Mouse (Mus musculus) lung, adult 2 months (tissue): ENCODE data around the gene Cmss1. TPM values are rescaled to one million over a fixed set of nuclear protein-coding genes. Genes with fewer than 3 reads are reported as not detected.

ENCODE experiments used
- DNase-seq: peaks from one replicate; pipeline ENCODE4 v3.0.0; 2022
- H3K4me1 ChIP-seq: fragments of 200-500 bp; 2 replicates; pipeline ENCODE4 v1.6.1; 2011; ENCODE audit warnings: low read length; ENCODE audit not compliant: control insufficient read depth, insufficient read depth
- H3K4me3 ChIP-seq: fragments of 200-500 bp; replicated peaks from 2 replicates; pipeline ENCODE3; 2011; ENCODE audit warnings: low read depth, mild to moderate bottlenecking, control low read depth, low read length; ENCODE audit errors: extremely low read depth
- CTCF ChIP-seq: fragments of 200-500 bp; IDR thresholded peaks from 2 replicates; pipeline ENCODE4 v1.5.1; 2011; ENCODE audit warnings: mild to moderate bottlenecking, low read length, control low read depth; ENCODE audit not compliant: insufficient read depth
- POLR2A ChIP-seq: fragments of 200-500 bp; IDR thresholded peaks from 2 replicates; pipeline ENCODE4 v1.6.1; 2011; ENCODE audit warnings: low read depth, mild to moderate bottlenecking, control low read depth, low read length, borderline replicate concordance; ENCODE audit errors: extremely low read depth
- WGBS: fragments of 180-500 bp; shearing (Covaris S2); methylation state at CpG from one replicate; pipeline ENCODE4 v1.1.7; 2018; 5-methylcytosine and 5-hydroxymethylcytosine counted together
- polyA plus RNA-seq: library from polyadenylated mRNA; depleted of rRNA; stranded (reverse); fragments of >200 nt; gene quantifications from 2 replicates; pipeline ENCODE4 v1.2.3, GENCODE M21; 2012

Cmss1 gene
- polyA plus RNA-seq, 1 experiment: 8.0 TPM

GRCm38 (mm10) chr16:57564807-57565206, 41.9 kb downstream of the Cmss1 start:
- no peak for TF ChIP-seq POLR2A

GRCm38 (mm10) chr16:57563453-57563852, 43.2 kb downstream of the Cmss1 start:
- no peak for DNase-seq
- Histone ChIP-seq H3K4me1 (peaks cover 12% of the 10 kb centered on the region), H3K4me3 (no peak overlapping the region)
- TF ChIP-seq POLR2A (no peak), CTCF (no peak)
- 22% methylated on average over 3 of the region's 3 CpGs for WGBS

More at GRCm38 (mm10) chr16:57564807-57565206, 41.9 kb downstream of the Cmss1 start:
- 62% methylated on average over 1 of the region's 1 CpGs for WGBS
- DNase-seq: no peak
- H3K4me3 ChIP-seq: no peak overlapping the region
- H3K4me1 ChIP-seq: peaks cover 19% of the 10 kb centered on the region

GRCm38 (mm10) chr16:57560185-57560584, 46.5 kb downstream of the Cmss1 start:
- Histone ChIP-seq H3K4me1 (peaks cover 11% of the 10 kb centered on the region), H3K4me3 (no peak overlapping the region)
- 83% methylated on average over 1 of the region's 1 CpGs for WGBS
- TF ChIP-seq POLR2A: no peak
- TF ChIP-seq CTCF: no peak
- DNase-seq: no peak

- 80% methylated on average over 3 of the region's 3 CpGs for WGBS
- TF ChIP-seq CTCF: no peak
- no peak for TF ChIP-seq POLR2A
- Histone ChIP-seq H3K4me1 (peaks cover 17% of the 10 kb centered on the region), H3K4me3 (no peak overlapping the region)
- DNase-seq: no peak
These were observed 48.4 kb downstream of the Cmss1 start for GRCm38 (mm10) chr16:57558258-57558657.

GRCm38 (mm10) chr16:57556244-57556643, 50.4 kb downstream of the Cmss1 start:
- Histone ChIP-seq H3K4me3 (no peak overlapping the region), H3K4me1 (peaks cover 24% of the 10 kb centered on the region)
- no peak for DNase-seq
- TF ChIP-seq CTCF (no peak), POLR2A (no peak)
- WGBS: 46% methylated on average over 2 of the region's 2 CpGs

GRCm38 (mm10) chr16:57555667-57556066, 51.0 kb downstream of the Cmss1 start:
- no peak for TF ChIP-seq POLR2A
- no peak for TF ChIP-seq CTCF
- no peak for DNase-seq
- Histone ChIP-seq H3K4me3 (no peak overlapping the region), H3K4me1 (peaks cover 27% of the 10 kb centered on the region)
- WGBS: 53% methylated on average over 4 of the region's 4 CpGs

- TF ChIP-seq CTCF (no peak), POLR2A (no peak)
- 76% methylated on average over 6 of the region's 6 CpGs for WGBS
- H3K4me1 ChIP-seq: peaks cover 28% of the 10 kb centered on the region
- DNase-seq: no peak
- H3K4me3 ChIP-seq: no peak overlapping the region
These were observed 51.7 kb downstream of the Cmss1 start for GRCm38 (mm10) chr16:57554886-57555400.

GRCm38 (mm10) chr16:57553235-57553634, 53.4 kb downstream of the Cmss1 start:
- H3K4me3 ChIP-seq: no peak overlapping the region
- DNase-seq: no peak
- TF ChIP-seq CTCF: no peak
- no peak for TF ChIP-seq POLR2A
- H3K4me1 ChIP-seq: peaks cover 26% of the 10 kb centered on the region

- Histone ChIP-seq H3K4me1 (peaks cover 25% of the 10 kb centered on the region), H3K4me3 (no peak overlapping the region)
- TF ChIP-seq CTCF (no peak), POLR2A (no peak)
- 65% methylated on average over 5 of the region's 5 CpGs for WGBS
- no peak for DNase-seq
These were observed 54.0 kb downstream of the Cmss1 start for GRCm38 (mm10) chr16:57552709-57553108.

GRCm38 (mm10) chr16:57551617-57552016, 55.0 kb downstream of the Cmss1 start:
- H3K4me1 ChIP-seq: peaks cover 24% of the 10 kb centered on the region

GRCm38 (mm10) chr16:57550817-57551216, 55.8 kb downstream of the Cmss1 start:
- Histone ChIP-seq H3K4me3 (peak overlapping the region; percentile 60), H3K4me1 (peaks cover 24% of the 10 kb centered on the region)
- TF ChIP-seq POLR2A (no peak), CTCF (no peak)
- DNase-seq: no peak
- 32% methylated on average over 2 of the region's 2 CpGs for whole genome bisulfite sequencing

More at GRCm38 (mm10) chr16:57551617-57552016, 55.0 kb downstream of the Cmss1 start:
- 22% methylated on average over 2 of the region's 2 CpGs for WGBS
- no peak for DNase-seq
- TF ChIP-seq CTCF (no peak), POLR2A (no peak)
- peak overlapping the region; percentile 30 for H3K4me3 ChIP-seq
